ENCODE assay signal across 7 mouse cellular contexts in the genomic region with DNA sequence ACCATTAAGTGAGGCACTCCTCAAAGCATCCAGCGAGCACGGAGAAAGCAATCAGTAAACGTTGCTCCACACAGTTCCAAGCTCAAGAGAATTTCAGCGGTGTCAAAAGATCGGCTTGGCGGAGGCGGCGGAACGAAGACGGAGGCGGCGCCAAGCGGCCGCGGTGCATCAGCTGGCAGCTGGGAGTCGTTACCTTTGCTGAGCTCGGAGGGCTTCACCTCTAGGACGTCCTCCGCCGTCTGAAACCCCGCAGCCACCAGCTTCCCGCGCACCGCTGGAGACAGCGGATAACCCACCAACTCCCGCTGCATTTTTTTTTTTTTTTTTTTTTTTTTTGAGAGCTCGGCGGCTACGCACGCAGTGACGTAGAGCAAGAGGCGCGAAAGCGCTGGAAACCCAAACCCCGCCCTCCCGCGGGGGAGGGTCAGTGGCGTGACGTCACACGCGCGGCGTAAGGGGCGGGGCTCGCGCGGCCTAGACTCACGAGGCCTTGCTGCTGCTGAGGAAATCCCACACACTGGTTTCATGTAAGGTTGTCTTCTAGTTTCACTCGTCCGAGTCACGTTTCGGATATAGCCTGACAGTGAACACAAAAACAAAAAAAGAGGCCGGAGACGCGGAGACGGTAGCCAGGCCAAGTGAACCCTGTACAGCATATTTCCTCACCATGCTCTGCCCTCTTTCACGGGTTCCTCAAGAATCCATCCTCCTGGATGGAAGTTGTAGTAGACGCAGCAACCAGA. TPM values are rescaled to one million over a fixed set of nuclear protein-coding genes. Genes with fewer than 3 reads are reported as not detected.
A peak's percentile ranks its signal among the peaks of the same experiment; 100 is the strongest.
DNase-seq lines count a peak whose midpoint lies in the region; ATAC-seq lines count a peak whose summit lies in the region.

No protein-coding gene starts in this region.

- intact Hi-C loops in left cerebral cortex, postnatal 25 days (cut with DNase I), result loop anchor here (1.0 kb wide), 1 partner anchor 18 kb away; no protein-coding TSS in a partner anchor

- peak overlapping the region; percentile 70 for H3K4me2 ChIP-seq in intestine, embryonic 15.5 days (replicated peaks)

- peaks cover 5% of the 10 kb centered on the region for H3K4me1 ChIP-seq in intestine, embryonic 15.5 days (replicated peaks)
- peaks cover 6% of the 10 kb centered on the region for H3K4me1 ChIP-seq in midbrain, embryonic 10.5 days

- H3K27ac ChIP-seq in intestine, embryonic 15.5 days, result peak overlapping the region; percentile 94
- peak overlapping the region; percentile 93 for H3K27ac ChIP-seq in midbrain, embryonic 10.5 days (replicated peaks)

- H3K27me3 ChIP-seq in intestine, embryonic 15.5 days (replicated peaks), result no peaks in the 10 kb centered on the region
- no peaks in the 10 kb centered on the region for H3K27me3 ChIP-seq in midbrain, embryonic 10.5 days (ENCODE audit: low read depth, poor library complexity, severe bottlenecking)

- no peaks in the 10 kb centered on the region for H3K36me3 ChIP-seq in intestine, embryonic 15.5 days
- peaks cover 25% of the 10 kb centered on the region for H3K36me3 ChIP-seq in midbrain, embryonic 10.5 days

- H3K9me3 ChIP-seq in intestine, embryonic 15.5 days, result no peaks in the 10 kb centered on the region
- H3K9me3 ChIP-seq in midbrain, embryonic 10.5 days (replicated peaks), result no peaks in the 10 kb centered on the region

- DNase-seq in adrenal gland, adult (ENCODE audit: inconsistent age in 2 of 2, low spot score in 1 of 2), result peak; percentile 97 to 99
- peak; percentile 98 for DNase-seq in embryo, embryonic 10.5 days (ENCODE audit: low spot score)
- DNase-seq in gastrocnemius, postnatal 25 days, result peak; percentile 93
- DNase-seq in left cerebral cortex, postnatal 25 days (ENCODE audit: low spot score in 2 of 2), result peak; percentile 96 to 97
- peak; percentile 96 for DNase-seq in midbrain, embryonic 10.5 days (ENCODE audit: low spot score)
- peak; percentile 96 for DNase-seq in right cerebral cortex, postnatal 4 days

- H3K9ac ChIP-seq in intestine, embryonic 15.5 days, result peak overlapping the region; percentile 72

- WGBS in intestine, embryonic 15.5 days, result 1% methylated on average over 57 of the region's 58 CpGs
- WGBS in midbrain, embryonic 10.5 days, result 2% methylated on average over 57 of the region's 58 CpGs

- ATAC-seq in intestine, embryonic 15.5 days, result peak; percentile 99

- peak overlapping the region; percentile 63 for H3K4me3 ChIP-seq in intestine, embryonic 15.5 days (replicated peaks)
- H3K4me3 ChIP-seq in midbrain, embryonic 10.5 days, result peak overlapping the region; percentile 63

RNA-seq across cellular contexts. Expression of a gene that starts 0.5 kb away (rescaled TPM):
- total RNA-seq in gastrocnemius, postnatal 25 days (2021), result under 1 TPM; 0.15 to 0.51 TPM
- 6.3 and 7.0 TPM in 2 replicates for polyA plus RNA-seq in intestine, embryonic 15.5 days (2015; fragmentation: Nextera tagmentation; extraction: Ambion mirVana)
- total RNA-seq in left cerebral cortex, postnatal 25 days (2021), result 1 to 10 TPM; 4.1 TPM
- 13.1 and 15.1 TPM in 2 replicates for polyA plus RNA-seq in midbrain, embryonic 10.5 days (2016; fragmentation: Nextera tagmentation; extraction: Ambion mirVana)

RNA-seq across cellular contexts. Expression of a gene that starts 0.6 kb away (rescaled TPM):
- total RNA-seq in gastrocnemius, postnatal 25 days (2021), result under 1 TPM in 1 of 2 experiments, not detected in 1; 0.27 TPM
- polyA plus RNA-seq in intestine, embryonic 15.5 days (2015; fragmentation: Nextera tagmentation; extraction: Ambion mirVana), result 0.37 and 0.96 TPM in 2 replicates
- under 1 TPM; 0.25 to 0.32 TPM for total RNA-seq in left cerebral cortex, postnatal 25 days (2021)
- polyA plus RNA-seq in midbrain, embryonic 10.5 days (2016; fragmentation: Nextera tagmentation; extraction: Ambion mirVana), result 0.37 TPM in 1 of 2 replicates, not detected in the other

RNA-seq across cellular contexts. Expression of a gene that starts 45.5 kb away (rescaled TPM):
- total RNA-seq in gastrocnemius, postnatal 25 days (2021), result under 1 TPM; 0.59 to 0.67 TPM
- 1.9 and 2.7 TPM in 2 replicates for polyA plus RNA-seq in intestine, embryonic 15.5 days (2015; fragmentation: Nextera tagmentation; extraction: Ambion mirVana)
- total RNA-seq in left cerebral cortex, postnatal 25 days (2021), result 100 to 1,000 TPM; 153 to 162 TPM
- polyA plus RNA-seq in midbrain, embryonic 10.5 days (2016; fragmentation: Nextera tagmentation; extraction: Ambion mirVana), result 5.8 and 8.5 TPM in 2 replicates

Comparison
In these comparisons a context has a peak if more than half of its experiments do, and no peak if none do; other contexts are left out.
1. Peak in every context shown above with its lines: DNase-seq, ATAC-seq, H3K4me3 ChIP-seq and H3K27ac ChIP-seq.
2. RNA of a gene that starts 45.5 kb away (total RNA-seq): 153 to 162 TPM in left cerebral cortex, postnatal 25 days; 0.59 to 0.67 TPM in gastrocnemius, postnatal 25 days; every median in the first group is over 10 times any median in the second.